In the genomic region with DNA sequence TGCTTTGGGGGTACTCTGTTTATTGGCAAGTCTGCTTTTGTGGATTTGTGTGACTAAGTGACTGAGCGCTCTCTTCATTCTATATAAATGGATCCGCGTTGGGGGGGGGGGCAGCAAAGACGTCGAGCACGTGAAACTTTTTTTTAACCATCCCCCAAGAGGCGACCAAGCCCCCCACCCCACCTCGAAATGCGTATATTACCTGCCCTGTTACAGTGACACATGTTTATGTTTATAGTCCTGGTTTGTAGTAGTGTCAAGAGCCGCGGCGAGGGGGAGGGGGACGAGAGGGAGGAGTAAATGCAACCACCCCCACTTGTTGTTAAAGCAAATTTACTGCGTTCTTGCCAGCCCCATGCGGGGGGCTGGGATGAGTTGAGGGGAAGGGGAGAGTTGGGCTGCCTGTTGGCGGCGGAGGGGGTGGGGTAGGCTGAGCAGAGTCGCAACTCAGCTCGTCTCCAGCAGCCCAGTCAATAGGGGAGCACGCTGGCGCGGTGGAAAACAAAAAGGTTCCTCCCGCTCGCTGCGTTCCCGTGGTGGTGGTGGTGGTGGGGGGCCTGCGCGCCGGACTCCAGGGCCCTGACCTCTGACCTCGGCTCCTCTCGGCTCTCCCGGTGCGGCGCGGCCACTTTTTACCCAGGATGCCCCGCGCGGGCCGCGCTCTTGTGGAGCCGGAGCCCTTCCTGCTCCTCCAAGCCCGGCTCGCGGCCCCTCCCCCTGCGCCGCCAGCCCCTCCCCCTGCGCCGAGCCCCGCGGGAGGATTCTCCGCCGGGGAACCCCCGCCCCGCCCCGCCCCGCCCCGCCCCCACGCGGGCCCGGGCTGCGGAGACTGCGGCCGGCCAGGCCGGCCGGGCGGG, we compare ENCODE assay signal across 8 mouse cellular contexts. TPM values are rescaled to one million over a fixed set of nuclear protein-coding genes. Genes with fewer than 3 reads are reported as not detected.
DNase-seq lines count a peak whose midpoint lies in the region; ATAC-seq and TF ChIP-seq lines count a peak whose summit lies in the region.

No protein-coding gene starts in this region.

- ATAC-seq in embryonic facial prominence, embryonic 12.5 days (ENCODE audit: insufficient number of reproducible peaks, insufficient read depth, low FRiP score, low TSS enrichment) = peak; percentile 93
- peak; percentile 93 for ATAC-seq in kidney, embryonic 15.5 days (replicated peaks; ENCODE audit: low FRiP score)

- no peaks in the 10 kb centered on the region for H3K79me2 ChIP-seq in liver, adult 2 months (ENCODE audit: control insufficient read depth, insufficient read depth, low read length)

- H3K4me1 ChIP-seq in embryonic facial prominence, embryonic 12.5 days = peaks cover 32% of the 10 kb centered on the region
- peaks cover 19% of the 10 kb centered on the region for H3K4me1 ChIP-seq in kidney, embryonic 15.5 days
- H3K4me1 ChIP-seq in liver, adult 2 months (ENCODE audit: control insufficient read depth, insufficient read depth, low read length) = peaks cover 7% of the 10 kb centered on the region; the same call in 1 of the 2 replicates

- H3K27ac ChIP-seq in embryonic facial prominence, embryonic 12.5 days = peak overlapping the region; percentile 100
- peak overlapping the region; percentile 100 for H3K27ac ChIP-seq in kidney, embryonic 15.5 days
- H3K27ac ChIP-seq in liver, adult 2 months (replicated peaks; ENCODE audit: insufficient read depth, low read depth, low read length) = peak overlapping the region; percentile 98

- no peaks in the 10 kb centered on the region for H3K36me3 ChIP-seq in embryonic facial prominence, embryonic 12.5 days
- H3K36me3 ChIP-seq in kidney, embryonic 15.5 days = no peaks in the 10 kb centered on the region
- no peaks in the 10 kb centered on the region for H3K36me3 ChIP-seq in liver, adult 2 months (ENCODE audit: control insufficient read depth, insufficient read depth, low read length)

- peak overlapping the region; percentile 96 for H3K4me2 ChIP-seq in embryonic facial prominence, embryonic 12.5 days (replicated peaks)
- H3K4me2 ChIP-seq in kidney, embryonic 15.5 days = peak overlapping the region; percentile 86

- no peaks in the 10 kb centered on the region for H3K27me3 ChIP-seq in embryonic facial prominence, embryonic 12.5 days
- H3K27me3 ChIP-seq in kidney, embryonic 15.5 days = no peaks in the 10 kb centered on the region
- no peaks in the 10 kb centered on the region for H3K27me3 ChIP-seq in liver, adult 2 months (ENCODE audit: control insufficient read depth, insufficient read depth, low read length)

- peak; percentile 62; the same call in 1 of the 2 replicates for TF ChIP-seq POLR2A in liver, adult 2 months (IDR thresholded peaks at IDR 0.05; ENCODE audit: extremely low read depth, insufficient read depth, low read length)

- H3K9ac ChIP-seq in embryonic facial prominence, embryonic 12.5 days = peak overlapping the region; percentile 95
- peak overlapping the region; percentile 83 for H3K9ac ChIP-seq in kidney, embryonic 15.5 days
- H3K9ac ChIP-seq in liver, adult 2 months (ENCODE audit: low read depth, low read length) = peak overlapping the region; percentile 99

- peak; percentile 92 for DNase-seq in 416B (ENCODE audit: low read depth)
- peak; percentile 98 for DNase-seq in adrenal gland, postnatal 14 days
- DNase-seq in heart, adult 9 months (ENCODE audit: low spot score in 2 of 2) = peak; percentile 94 to 95
- DNase-seq in liver, adult 2 months (ENCODE audit: extremely low read depth, low read depth, low spot score) = peak; percentile 78
- peak; percentile 70 to 84 for DNase-seq in monocyte, adult 2 months (ENCODE audit: low read depth in 1 of 2, low spot score in 2 of 2)
- DNase-seq in spleen, postnatal 36 days (ENCODE audit: low spot score in 2 of 2) = peak; percentile 93 to 95

- TF ChIP-seq CTCF in liver, adult 2 months (IDR thresholded peaks at IDR 0.05; ENCODE audit: low read depth, low read length) = no peak

- WGBS in embryonic facial prominence, embryonic 12.5 days = under 1% methylated on average over 57 of the region's 66 CpGs
- WGBS in kidney, embryonic 15.5 days = under 1% methylated on average over 60 of the region's 66 CpGs
- under 1% methylated on average over 41 of the region's 66 CpGs for WGBS in liver, adult 2 months

- H3K9me3 ChIP-seq in embryonic facial prominence, embryonic 12.5 days = no peaks in the 10 kb centered on the region
- H3K9me3 ChIP-seq in kidney, embryonic 15.5 days (replicated peaks) = no peaks in the 10 kb centered on the region

- H3K4me3 ChIP-seq in embryonic facial prominence, embryonic 12.5 days = peak overlapping the region; percentile 52
- H3K4me3 ChIP-seq in kidney, embryonic 15.5 days (replicated peaks) = peak overlapping the region; percentile 60
- peak overlapping the region; percentile 99 for H3K4me3 ChIP-seq in liver, adult 2 months (ENCODE audit: insufficient read depth, low read depth, low read length)

RNA-seq across cellular contexts. Expression of a gene that starts 1.1 kb away (rescaled TPM):
- 39.1 and 56.4 TPM in 2 replicates for total RNA-seq in adrenal gland, postnatal 14 days (2021)
- 69.9 and 73.8 TPM in 2 replicates for polyA plus RNA-seq in embryonic facial prominence, embryonic 12.5 days (2016; fragmentation: Nextera tagmentation; extraction: Ambion mirVana)
- polyA plus RNA-seq in kidney, embryonic 15.5 days (2015; fragmentation: Nextera tagmentation; extraction: Ambion mirVana) = 72.9 and 73.1 TPM in 2 replicates
- 18.0 and 20.4 TPM in 2 replicates for total RNA-seq in liver, adult 2 months (2014; rRNA removed)
- 15.7 and 16.7 TPM in 2 replicates for polyA plus RNA-seq in liver, adult 2 months (2012; rRNA removed)

RNA-seq across cellular contexts. Expression of a gene that starts 7.3 kb away (rescaled TPM):
- total RNA-seq in adrenal gland, postnatal 14 days (2021) = 4.5 and 4.8 TPM in 2 replicates
- polyA plus RNA-seq in embryonic facial prominence, embryonic 12.5 days (2016; fragmentation: Nextera tagmentation; extraction: Ambion mirVana) = 14.2 and 14.7 TPM in 2 replicates
- polyA plus RNA-seq in kidney, embryonic 15.5 days (2015; fragmentation: Nextera tagmentation; extraction: Ambion mirVana) = 10.3 and 11.8 TPM in 2 replicates
- total RNA-seq in liver, adult 2 months (2014; rRNA removed) = 0.47 and 1.3 TPM in 2 replicates
- polyA plus RNA-seq in liver, adult 2 months (2012; rRNA removed) = 0.24 and 0.33 TPM in 2 replicates

RNA-seq across cellular contexts. Expression of a gene that starts 18.6 kb away (rescaled TPM):
- 1.7 and 1.8 TPM in 2 replicates for total RNA-seq in adrenal gland, postnatal 14 days (2021)
- 16.4 and 18.7 TPM in 2 replicates for polyA plus RNA-seq in embryonic facial prominence, embryonic 12.5 days (2016; fragmentation: Nextera tagmentation; extraction: Ambion mirVana)
- polyA plus RNA-seq in kidney, embryonic 15.5 days (2015; fragmentation: Nextera tagmentation; extraction: Ambion mirVana) = 12.0 and 15.1 TPM in 2 replicates
- 2.3 and 2.8 TPM in 2 replicates for total RNA-seq in liver, adult 2 months (2014; rRNA removed)
- 1.4 and 1.9 TPM in 2 replicates for polyA plus RNA-seq in liver, adult 2 months (2012; rRNA removed)

RNA-seq across cellular contexts. Expression of a gene that starts 59.4 kb away (rescaled TPM):
- total RNA-seq in adrenal gland, postnatal 14 days (2021) = not detected in 2 replicates
- not detected in 2 replicates for polyA plus RNA-seq in embryonic facial prominence, embryonic 12.5 days (2016; fragmentation: Nextera tagmentation; extraction: Ambion mirVana)
- polyA plus RNA-seq in kidney, embryonic 15.5 days (2015; fragmentation: Nextera tagmentation; extraction: Ambion mirVana) = not detected in 2 replicates
- total RNA-seq in liver, adult 2 months (2014; rRNA removed) = not detected in 2 replicates
- not detected in 2 replicates for polyA plus RNA-seq in liver, adult 2 months (2012; rRNA removed)

Comparison
In these comparisons a context has a peak if more than half of its experiments do, and no peak if none do; other contexts are left out.
1. Peak in every context shown above with its lines: DNase-seq, ATAC-seq, H3K4me3 ChIP-seq and H3K27ac ChIP-seq.